Mouse (Mus musculus) myocyte (in vitro differentiated cells): Measurements from ENCODE around the gene Lgi2.

ENCODE experiments used
- E2F4 ChIP-seq: IDR thresholded peaks from one replicate; pipeline ENCODE4 v1.6.1; 2011; ENCODE audit warnings: mild to moderate bottlenecking, control low read depth, moderate library complexity; ENCODE audit not compliant: insufficient read depth
- MYOD1 ChIP-seq, 3 experiments: IDR thresholded peaks; one replicate each; pipeline ENCODE4 v1.6.1; 2011; ENCODE audit warnings: control low read depth in 2 of 3, low read depth in 2 of 3, mild to moderate bottlenecking in 2 of 3, moderate library complexity in 1 of 3; ENCODE audit not compliant: insufficient read length in 2 of 3, control insufficient read depth in 1 of 3
- POLR2A ChIP-seq: IDR thresholded peaks from one replicate; pipeline ENCODE4 v1.6.1; 2011; ENCODE audit warnings: low read depth, mild to moderate bottlenecking, control low read depth, moderate library complexity; ENCODE audit not compliant: insufficient read length
- REST ChIP-seq: IDR thresholded peaks from one replicate; pipeline ENCODE4 v1.6.1; 2011; ENCODE audit warnings: mild to moderate bottlenecking, control low read depth, moderate library complexity; ENCODE audit not compliant: insufficient read depth, insufficient read length
- TCF12 ChIP-seq: IDR thresholded peaks from one replicate; pipeline ENCODE4 v1.6.1; 2011; ENCODE audit warnings: mild to moderate bottlenecking, control low read depth; ENCODE audit not compliant: poor library complexity, insufficient read depth, severe bottlenecking

DNA sequence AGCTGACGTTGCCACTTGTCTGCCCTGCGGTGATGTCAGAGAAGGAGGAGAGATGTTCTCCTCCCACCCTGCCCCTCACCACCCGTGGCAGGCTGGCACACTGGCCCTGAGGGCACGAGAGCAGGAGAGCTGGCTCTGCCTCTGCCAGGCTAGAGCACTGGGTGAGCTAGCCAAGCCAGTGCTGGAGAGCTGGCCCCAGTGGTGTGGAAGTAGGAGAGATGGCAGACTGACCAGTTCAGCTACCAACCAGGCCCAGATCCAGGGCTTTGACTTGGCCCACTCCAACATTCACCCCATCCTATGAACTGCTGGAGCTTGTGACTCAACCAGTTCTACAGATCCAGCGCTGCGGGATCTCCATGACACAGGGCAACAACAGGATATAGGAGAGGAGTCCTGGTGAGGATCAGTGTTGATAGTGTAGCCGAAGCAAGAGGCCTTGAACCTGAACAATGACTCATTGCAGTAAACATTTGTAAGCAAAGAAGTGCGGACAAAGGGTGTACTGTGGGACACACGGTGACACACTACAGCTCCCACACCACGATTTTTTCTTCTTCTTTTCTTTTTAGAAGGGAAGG, 45.1 kb upstream of the Lgi2 start:
- TF ChIP-seq POLR2A, result no peak
- no peak for TF ChIP-seq E2F4
- TF ChIP-seq MYOD1 (IDR thresholded peaks at IDR 0.05; ENCODE audit: control insufficient read depth in 1 of 3, insufficient read length in 2 of 3, low read depth in 2 of 3), result no peak
- no peak for TF ChIP-seq TCF12
- TF ChIP-seq REST, result no peak
